Mouse (Mus musculus) bone marrow macrophage, adult 2 months (primary cell): Measurements from ENCODE around the gene Zfp653.

Source experiments
- CTCF ChIP-seq: IDR thresholded peaks from 2 replicates; pipeline ENCODE4 v1.5.1; 2012; ENCODE audit warnings: low read depth, mild to moderate bottlenecking, low read length, moderate library complexity
- POLR2A ChIP-seq: IDR thresholded peaks from 2 replicates; pipeline ENCODE4 v1.6.1; 2012; ENCODE audit warnings: mild to moderate bottlenecking, low read depth, low read length, borderline replicate concordance

GRCm38 (mm10) chr9:22119543-22119942 lies 48.4 kb upstream of the Zfp653 start:
- TF ChIP-seq POLR2A (no peak), CTCF (no peak)
